Mouse (Mus musculus): ENCODE measurements around the gene Bahcc1. TPM values are rescaled to one million over a fixed set of nuclear protein-coding genes. Genes with fewer than 3 reads are reported as not detected.
A peak's percentile ranks its signal among the peaks of the same experiment; 100 is the strongest.

The Bahcc1 gene
- total RNA-seq, 2 experiments from 2014 or later: 7.8 to 8.9 TPM

GRCm38 (mm10) chr11:120240941-120241890 is 8.5 kb downstream of the Bahcc1 start:
- DNase-seq (ENCODE audit: low spot score in 2 of 2): peak in 1 of 2 experiments; percentile 47

DNA sequence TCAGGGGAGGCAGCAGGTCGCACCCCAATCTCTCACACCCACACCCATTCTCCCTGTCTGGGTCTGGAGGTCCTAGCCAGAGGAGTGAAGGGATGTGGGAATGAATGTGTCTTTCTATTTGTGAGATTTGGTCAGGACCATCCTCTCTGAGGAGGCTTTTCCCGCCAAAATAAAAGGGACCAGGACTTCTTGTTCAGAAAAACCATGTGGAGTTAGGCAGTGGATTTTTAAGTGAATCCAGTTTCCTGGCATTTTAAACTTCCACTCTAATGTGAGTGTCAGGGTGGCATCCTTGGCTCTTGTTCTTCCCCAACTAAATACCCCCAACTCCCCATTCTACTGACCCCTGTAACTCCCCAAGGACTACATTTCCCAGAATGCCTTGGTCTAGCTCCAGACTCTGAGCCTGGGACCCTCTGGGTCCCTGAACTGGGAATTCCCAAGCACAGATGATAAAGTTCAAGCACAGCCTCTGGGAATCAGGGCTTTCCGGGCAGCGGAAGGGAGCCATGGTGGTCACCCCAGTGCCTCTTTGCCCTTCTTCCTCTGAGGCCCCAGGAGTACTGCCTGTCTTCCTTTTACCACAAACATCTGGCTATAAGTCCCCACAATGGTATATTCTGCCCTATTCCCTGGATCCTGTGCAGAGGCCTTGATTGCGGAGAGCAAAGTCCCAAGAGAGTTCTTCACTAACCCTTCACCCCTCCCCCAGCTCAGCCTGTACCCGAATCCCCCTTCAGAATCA is 9.4 kb downstream of the Bahcc1 start:
- no peak for DNase-seq (ENCODE audit: low spot score in 2 of 2)

- DNase-seq (ENCODE audit: low spot score in 2 of 2): no peak
These were observed 10.2 kb downstream of the Bahcc1 start for GRCm38 (mm10) chr11:120242726-120243530.

DNA sequence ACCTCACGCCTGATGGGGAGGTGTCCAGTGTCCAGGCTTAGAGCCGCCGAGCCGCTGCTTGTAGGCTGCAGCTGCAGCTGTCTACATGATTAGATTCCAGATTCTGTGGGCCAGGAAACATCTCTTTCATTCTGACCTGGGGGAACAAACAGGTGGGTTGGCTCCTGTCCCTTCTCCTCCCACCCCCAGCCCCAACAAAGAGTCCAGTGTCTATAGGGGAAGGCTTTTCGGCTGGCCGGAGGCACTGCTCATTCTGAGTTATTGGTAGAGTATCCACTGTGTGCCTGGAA is 10.7 kb downstream of the Bahcc1 start:
- DNase-seq (ENCODE audit: low spot score in 2 of 2): no peak

GRCm38 (mm10) chr11:120248160-120248793 is 15.5 kb downstream of the Bahcc1 start:
- no peak for DNase-seq (ENCODE audit: low spot score in 2 of 2)

DNA sequence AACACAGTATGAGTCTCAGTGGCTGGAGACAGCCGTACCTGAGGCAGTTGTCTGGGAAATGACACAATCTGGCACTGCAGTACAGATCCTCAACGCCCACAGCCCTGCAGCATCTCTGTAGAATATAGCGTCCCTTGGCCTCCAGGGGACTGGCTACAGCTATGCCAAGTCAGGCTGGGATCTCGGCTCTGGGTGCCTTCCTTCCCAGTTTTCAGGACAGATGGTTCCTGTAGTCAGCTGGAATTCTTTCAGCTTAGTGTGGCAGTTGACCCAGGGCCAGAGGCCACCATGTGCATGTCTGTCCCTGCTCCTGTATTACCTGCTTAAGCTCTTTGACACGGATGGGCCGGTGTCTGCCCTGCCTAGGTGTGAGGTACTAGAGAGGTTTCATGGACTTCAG is 16.2 kb downstream of the Bahcc1 start:
- no peak for DNase-seq (ENCODE audit: low spot score in 2 of 2)

DNA sequence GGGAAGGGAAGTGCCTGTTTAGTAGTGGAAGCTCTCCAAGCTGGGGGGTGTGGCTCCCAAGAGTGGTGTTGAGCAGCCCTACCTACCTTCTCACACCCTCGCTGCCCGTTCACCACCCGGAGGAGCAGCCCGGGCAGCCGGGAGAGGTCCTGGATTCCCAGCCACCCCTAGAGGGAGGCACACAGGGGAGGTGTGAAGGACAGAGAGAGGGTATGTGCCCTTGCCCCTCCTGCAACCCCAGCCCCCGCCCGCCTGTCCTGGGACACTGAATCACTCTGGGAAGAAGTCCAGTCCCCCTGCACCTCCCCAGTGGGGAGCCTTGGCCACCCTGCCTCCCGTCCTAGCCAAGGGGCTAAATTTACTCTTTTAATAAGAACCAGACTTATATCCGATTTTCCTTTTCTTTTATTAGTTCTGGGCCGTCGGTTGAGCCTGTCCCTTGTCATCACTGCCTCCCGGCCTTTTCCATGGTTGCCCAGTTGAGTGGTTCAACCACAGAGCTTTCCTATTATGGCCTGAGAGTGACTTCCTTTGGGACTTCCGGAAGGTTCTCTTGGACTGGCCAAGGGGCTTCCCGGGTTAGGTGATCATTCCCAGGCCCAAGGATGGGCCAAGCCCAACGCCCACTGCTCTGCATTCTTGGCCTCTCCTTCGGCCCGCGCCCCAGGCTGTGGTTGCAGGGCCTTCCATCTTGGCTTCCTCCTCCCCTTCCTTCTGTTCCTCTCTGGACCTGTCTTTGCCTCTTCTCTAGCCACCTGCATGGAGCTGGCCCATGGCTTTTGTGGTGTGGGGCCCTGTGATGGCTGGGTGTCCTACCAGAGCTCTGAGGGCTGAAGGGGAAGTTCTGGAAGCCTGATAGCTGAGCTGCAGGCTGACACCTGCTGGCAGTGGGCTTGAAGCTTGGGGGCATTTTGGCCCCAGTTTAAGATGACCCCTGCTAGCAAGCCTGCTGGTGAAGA is 18.5 kb downstream of the Bahcc1 start:
- DNase-seq (ENCODE audit: low spot score in 2 of 2): no peak

GRCm38 (mm10) chr11:120251950-120252308 is 19.2 kb downstream of the Bahcc1 start:
- DNase-seq (ENCODE audit: low spot score in 2 of 2): no peak

DNA sequence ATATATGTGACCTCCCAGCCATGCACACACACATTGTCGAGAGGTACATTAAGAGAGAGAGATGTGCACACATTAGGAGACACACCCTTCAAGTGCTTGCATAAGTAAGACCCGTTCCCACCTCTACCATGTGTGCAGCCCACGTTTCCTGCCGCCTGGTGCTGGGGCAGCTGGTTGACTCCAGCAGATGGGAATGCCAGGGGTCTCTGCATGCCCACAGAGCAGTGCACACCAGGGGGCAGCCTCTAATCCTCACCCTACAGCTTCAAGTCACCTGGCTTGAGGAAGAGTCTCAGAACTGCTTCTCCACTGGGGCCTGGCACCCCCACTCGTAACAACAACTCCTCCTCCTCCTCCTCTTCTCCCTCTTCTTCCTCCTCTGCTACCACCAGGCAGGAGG is 19.7 kb downstream of the Bahcc1 start:
- DNase-seq (ENCODE audit: low spot score in 2 of 2): no peak

- DNase-seq (ENCODE audit: low spot score in 2 of 2): no peak
These were observed 20.3 kb downstream of the Bahcc1 start for GRCm38 (mm10) chr11:120252843-120253645.

- no peak for DNase-seq (ENCODE audit: low spot score in 2 of 2)
These were observed 21.0 kb downstream of the Bahcc1 start for GRCm38 (mm10) chr11:120253646-120254315.

- DNase-seq (ENCODE audit: low spot score in 2 of 2): no peak
These were observed 21.7 kb downstream of the Bahcc1 start for GRCm38 (mm10) chr11:120254420-120254819.

DNA sequence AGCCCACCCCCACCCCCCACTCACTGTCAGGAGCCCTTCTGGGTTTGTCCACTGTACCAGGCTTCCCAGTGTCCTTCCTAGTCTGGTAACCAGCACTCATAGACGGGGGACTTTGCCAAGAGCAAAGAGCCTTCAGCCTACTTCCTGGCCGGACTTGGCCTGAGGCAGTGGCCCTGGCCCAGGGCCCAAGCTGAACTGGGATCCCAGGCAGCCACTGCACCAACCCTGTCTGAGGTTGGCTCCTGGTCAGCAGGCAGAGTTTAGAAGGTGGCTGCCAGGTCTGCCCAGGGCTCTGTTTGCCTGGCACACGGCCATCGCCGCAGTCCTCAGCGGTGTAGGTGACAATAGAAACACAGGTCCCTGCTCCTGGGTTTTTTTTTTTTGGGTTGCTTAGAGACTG is 22.3 kb downstream of the Bahcc1 start:
- peak; percentile 69 to 76 for DNase-seq (ENCODE audit: low spot score in 2 of 2)

GRCm38 (mm10) chr11:120255499-120255898 is 22.8 kb downstream of the Bahcc1 start:
- DNase-seq (ENCODE audit: low spot score in 2 of 2): no peak

GRCm38 (mm10) chr11:120256108-120256507 is 23.4 kb downstream of the Bahcc1 start:
- no peak for DNase-seq (ENCODE audit: low spot score in 2 of 2)

GRCm38 (mm10) chr11:120256543-120256942 is 23.8 kb downstream of the Bahcc1 start:
- DNase-seq (ENCODE audit: low spot score in 2 of 2): no peak

- DNase-seq (ENCODE audit: low spot score in 2 of 2): peak; percentile 49 to 54
These were observed 24.5 kb downstream of the Bahcc1 start for GRCm38 (mm10) chr11:120256981-120257820.

DNA sequence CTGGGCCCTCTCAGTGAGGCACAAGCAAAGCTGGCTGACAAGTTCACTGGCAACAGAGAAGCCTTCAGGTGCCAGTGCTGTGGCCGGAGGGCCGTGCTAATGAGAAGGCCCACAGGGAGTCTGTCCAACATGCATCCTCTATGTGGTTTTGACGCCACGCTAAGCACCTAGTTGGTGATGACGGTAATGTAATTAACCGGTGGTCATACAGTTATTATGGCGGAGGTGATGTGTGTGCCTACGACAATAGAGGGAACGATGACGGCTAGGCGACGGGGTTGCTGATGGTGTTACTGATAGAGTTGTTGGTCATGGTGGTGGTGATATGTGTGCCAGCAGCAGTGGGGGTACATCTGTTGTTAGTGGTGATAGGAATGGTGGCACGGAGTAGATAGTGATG is 25.2 kb downstream of the Bahcc1 start:
- no peak for DNase-seq (ENCODE audit: low spot score in 2 of 2)
